Comparison of ENCODE assay signal across 19 mouse cellular contexts in the genomic region with DNA sequence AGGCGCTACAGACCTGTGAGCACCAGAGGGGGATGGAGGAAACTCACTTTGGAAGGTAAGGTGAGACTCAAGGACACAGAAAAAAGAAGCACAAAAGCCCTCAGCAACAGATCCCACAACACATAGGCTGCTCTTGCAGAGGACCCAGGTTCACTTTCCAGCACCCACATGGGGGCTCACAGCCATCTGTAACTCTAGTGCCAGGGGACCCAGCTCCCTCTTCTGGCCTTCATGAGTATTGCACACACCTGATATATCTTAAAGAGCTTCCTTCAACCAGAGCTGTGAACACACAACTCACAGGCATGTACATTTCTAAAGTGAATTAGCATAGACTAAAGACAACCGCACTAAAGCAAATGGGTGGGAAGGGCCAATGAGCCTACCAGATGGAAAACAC. TPM values are rescaled to one million over a fixed set of nuclear protein-coding genes. Genes with fewer than 3 reads are reported as not detected.
DNase-seq lines count a peak whose midpoint lies in the region; ATAC-seq and TF ChIP-seq lines count a peak whose summit lies in the region.
"Had no signal": no experiment of that assay in that cellular context is flagged by ENCODE, and none has a peak within 500 bp of the region (broad histone marks: within the 10 kb centered on the region; RNA-seq: fewer than 3 reads in every experiment).

No protein-coding gene starts in this region.

- intact Hi-C loops in heart, adult 2 months (cut with DNase I) = no loop called here

- H3K4me1 ChIP-seq in heart, adult 2 months (ENCODE audit: control insufficient read depth, insufficient read depth, low read length) = peaks cover 3% of the 10 kb centered on the region
- H3K4me1 ChIP-seq in heart, embryonic 10.5 days = peaks cover 8% of the 10 kb centered on the region; the same call in 1 of the 2 replicates
- H3K4me1 ChIP-seq in lung, embryonic 14.5 days (ENCODE audit: insufficient read depth) = no peaks in the 10 kb centered on the region
- peaks cover 24% of the 10 kb centered on the region for H3K4me1 ChIP-seq in E14TG2a.4 (replicated peaks; ENCODE audit: low read depth, low read length)

- no peaks in the 10 kb centered on the region for H3K36me3 ChIP-seq in heart, adult 2 months (ENCODE audit: control insufficient read depth, insufficient read depth, low read length)
- H3K36me3 ChIP-seq in heart, embryonic 10.5 days = no peaks in the 10 kb centered on the region
- H3K36me3 ChIP-seq in lung, embryonic 14.5 days (ENCODE audit: insufficient read depth) = no peaks in the 10 kb centered on the region
- H3K36me3 ChIP-seq in E14TG2a.4 (ENCODE audit: insufficient read depth, low read length) = no peaks in the 10 kb centered on the region
- H3K36me3 ChIP-seq: heart, embryonic 12.5 days had no signal

- no peaks in the 10 kb centered on the region for H3K27me3 ChIP-seq in heart, adult 2 months (ENCODE audit: control insufficient read depth, insufficient read depth, low read length)
- H3K27me3 ChIP-seq in heart, embryonic 10.5 days (ENCODE audit: insufficient read depth, poor library complexity, severe bottlenecking) = peaks cover 31% of the 10 kb centered on the region
- H3K27me3 ChIP-seq in lung, embryonic 14.5 days (ENCODE audit: insufficient read depth, low read length) = no peaks in the 10 kb centered on the region
- no peaks in the 10 kb centered on the region for H3K27me3 ChIP-seq in E14TG2a.4 (ENCODE audit: insufficient read depth, low read length)
- H3K27me3 ChIP-seq: forebrain, embryonic 13.5 days had no signal

- H3K9ac ChIP-seq in heart, adult 2 months (ENCODE audit: low read depth, low read length) = no peak overlapping the region
- H3K9ac ChIP-seq in lung, embryonic 14.5 days = no peak overlapping the region
- H3K9ac ChIP-seq: forebrain, embryonic 13.5 days; heart, embryonic 12.5 days had no signal

- no peak for DNase-seq in heart, adult 2 months
- DNase-seq in heart, embryonic 10.5 days (ENCODE audit: low spot score) = no peak
- DNase-seq in lung, embryonic 14.5 days = no peak
- DNase-seq in lung, adult 18-20 months = no peak
- DNase-seq in c-Kit-positive CD71-positive TER-119-positive erythroid progenitor cells, embryonic 14.5 days (ENCODE audit: low spot score) = peak; percentile 9
- DNase-seq in cerebellum, adult 11 months = no peak
- no peak for DNase-seq in heart, postnatal 4 days
- DNase-seq: cerebellum, postnatal 36 days; kidney, adult 8-10 months; lung, postnatal 10 days had no signal

- no peak for TF ChIP-seq POLR2A in heart, adult 2 months (IDR thresholded peaks at IDR 0.05; ENCODE audit: insufficient read depth, low read depth, low read length)

- ATAC-seq in lung, embryonic 14.5 days (ENCODE audit: insufficient read depth) = no peak
- ATAC-seq: activated CD4-positive, CD25-positive, alpha-beta regulatory T cell, adult 4 months; forebrain, embryonic 13.5 days had no signal

- 94% methylated on average over 2 of the region's 2 CpGs for WGBS in heart, adult 2 months
- 85% methylated on average over 2 of the region's 2 CpGs for WGBS in heart, embryonic 10.5 days
- 85% methylated on average over 2 of the region's 2 CpGs for WGBS in lung, embryonic 14.5 days

- no peaks in the 10 kb centered on the region for H3K79me2 ChIP-seq in heart, adult 2 months (replicated peaks; ENCODE audit: control insufficient read depth, insufficient read depth, low read length)

- H3K4me3 ChIP-seq in heart, adult 2 months = no peak overlapping the region
- H3K4me3 ChIP-seq in heart, embryonic 10.5 days = no peak overlapping the region
- H3K4me3 ChIP-seq in lung, embryonic 14.5 days (ENCODE audit: low read depth, low read length) = no peak overlapping the region
- H3K4me3 ChIP-seq in E14TG2a.4 (replicated peaks; ENCODE audit: low read length) = no peak overlapping the region
- H3K4me3 ChIP-seq: forebrain, embryonic 13.5 days; heart, embryonic 12.5 days had no signal

- H3K9me3 ChIP-seq in heart, embryonic 10.5 days = 0 out of 2 replicates have a peak, but pooled peaks cover 4% of the 10 kb centered on the region
- no peaks in the 10 kb centered on the region for H3K9me3 ChIP-seq in lung, embryonic 14.5 days (ENCODE audit: low read depth, low read length)
- H3K9me3 ChIP-seq in E14TG2a.4 (ENCODE audit: low read length) = peaks cover 28% of the 10 kb centered on the region

- H3K4me2 ChIP-seq in lung, embryonic 14.5 days = no peak overlapping the region
- H3K4me2 ChIP-seq: forebrain, embryonic 13.5 days; heart, embryonic 12.5 days; midbrain, embryonic 11.5 days had no signal

- no peak overlapping the region for H3K27ac ChIP-seq in heart, adult 2 months
- no peak overlapping the region for H3K27ac ChIP-seq in heart, embryonic 10.5 days
- no peak overlapping the region for H3K27ac ChIP-seq in lung, embryonic 14.5 days (ENCODE audit: low read depth)
- H3K27ac ChIP-seq: forebrain, embryonic 13.5 days had no signal

- no peak for TF ChIP-seq EP300 in heart, adult 2 months (IDR thresholded peaks at IDR 0.05; ENCODE audit: insufficient read depth, low read depth, low read length)

- TF ChIP-seq CTCF in heart, adult 2 months (IDR thresholded peaks at IDR 0.05) = peak; percentile 36
- TF ChIP-seq CTCF in lung, embryonic 14.5 days (IDR thresholded peaks at IDR 0.05; ENCODE audit: low read depth) = peak; percentile 39
- peak; percentile 78 for TF ChIP-seq CTCF in E14TG2a.4 (conservative IDR thresholded peaks at IDR 0.05; ENCODE audit: low read length)

RNA-seq across cellular contexts. Expression of a gene that starts 12.9 kb away (rescaled TPM):
- 10 to 100 TPM in 1 of 2 experiments, 1 to 10 TPM in 1; 9.4 to 12.4 TPM for total RNA-seq in heart, adult 2 months (2021)
- polyA plus RNA-seq in heart, adult 2 months (2012; rRNA removed) = 5.7 and 8.3 TPM in 2 replicates
- 2.6 and 3.1 TPM in 2 replicates for polyA plus RNA-seq in heart, embryonic 10.5 days (2016; fragmentation: Nextera tagmentation; extraction: Ambion mirVana)
- polyA plus RNA-seq in lung, embryonic 14.5 days (2014; fragmentation: Nextera tagmentation; extraction: Ambion mirVana) = 40.7 and 45.3 TPM in 2 replicates
- 10 to 100 TPM; 24.2 to 26.7 TPM for total RNA-seq in heart, postnatal 4 days (2021)
- polyA plus RNA-seq: activated CD4-positive, CD25-positive, alpha-beta regulatory T cell, adult 4 months had no signal

RNA-seq across cellular contexts. Expression of a gene that starts 52.1 kb away (rescaled TPM):
- total RNA-seq in heart, adult 2 months (2021) = not detected
- not detected in 2 replicates for polyA plus RNA-seq in heart, adult 2 months (2012; rRNA removed)
- polyA plus RNA-seq in heart, embryonic 10.5 days (2016; fragmentation: Nextera tagmentation; extraction: Ambion mirVana) = not detected in 2 replicates
- not detected in 2 replicates for polyA plus RNA-seq in lung, embryonic 14.5 days (2014; fragmentation: Nextera tagmentation; extraction: Ambion mirVana)
- total RNA-seq in heart, postnatal 4 days (2021) = 1 to 10 TPM in 1 of 2 experiments, not detected in 1; 1.8 TPM
- total RNA-seq: layer of hippocampus, postnatal 14 days had no signal
- polyA plus RNA-seq: activated CD4-positive, CD25-positive, alpha-beta regulatory T cell, adult 4 months; embryonic facial prominence, embryonic 14.5 days; forebrain, embryonic 13.5 days; heart, embryonic 12.5 days; hindbrain, embryonic 11.5 days; limb, embryonic 11.5 days; midbrain, embryonic 11.5 days had no signal
